Mouse (Mus musculus) T-helper 17 cell (primary cell): ENCODE measurements around the gene Grip2.

ENCODE experiments used
- in situ Hi-C, 2 experiments: fragments of 300-600 bp; cut with MboI, MseI; formaldehyde crosslinking; loops; 1 replicate in 1 of 2; 2 replicates in 1 of 2; pipeline ENCODE4 v1.15.1; 2025; ENCODE audit warnings: high pct_unique_total_duplicates in 2 of 2

The Grip2 gene

GRCm38 (mm10) chr6:91827016-91827570 lies at the start of gene Grip2:
TSS of gene Grip2 (minus strand) at chr6:91827250.
- in situ Hi-C loops, result no loop called here

DNA sequence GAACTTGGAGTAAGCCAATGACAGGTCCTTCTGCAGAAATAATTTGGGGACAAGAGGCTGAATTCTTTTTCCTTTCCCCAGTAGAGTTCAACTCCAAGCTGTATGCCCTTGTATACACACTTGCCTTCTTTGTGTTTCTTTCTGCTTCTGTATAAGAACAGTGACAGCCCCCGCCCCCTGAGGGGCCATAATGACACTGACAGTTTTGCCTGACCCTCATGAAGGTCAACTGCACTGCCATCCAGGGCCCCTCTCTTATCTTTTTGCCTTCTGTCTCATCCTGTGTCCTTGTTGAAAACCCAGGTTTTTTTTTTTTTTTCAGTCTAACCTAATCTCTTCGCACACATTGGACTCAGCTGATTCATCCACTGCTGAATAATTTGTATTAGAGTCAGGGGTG lies 45.7 kb upstream of the Grip2 start:
- in situ Hi-C loops, result no loop called here

GRCm38 (mm10) chr6:91868091-91868490 lies 41.0 kb upstream of the Grip2 start:
- in situ Hi-C loops, result loop anchor here in 1 of 2 experiments (5.0 kb wide), 1 partner anchor 91 kb away; no protein-coding TSS in a partner anchor

DNA sequence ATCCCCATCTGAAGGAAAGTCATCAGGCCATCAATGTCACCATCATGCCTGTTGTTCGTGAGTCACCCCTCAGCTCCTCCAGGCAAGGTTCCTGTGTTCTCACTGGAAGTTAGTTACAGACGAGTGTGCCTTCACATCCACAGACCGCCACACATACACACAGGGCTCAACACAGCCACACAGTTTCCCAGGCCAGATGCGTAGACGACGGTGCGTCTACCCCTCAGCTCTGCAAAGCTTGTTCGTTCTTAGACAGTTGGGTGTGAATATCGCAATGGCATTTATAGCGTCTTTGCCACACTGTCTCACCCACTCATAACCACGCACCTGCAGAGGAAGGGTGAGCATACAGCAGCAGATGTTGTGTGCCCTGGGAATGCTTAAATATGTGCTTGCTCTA lies 38.6 kb upstream of the Grip2 start:
- in situ Hi-C loops, result loop anchor here in 1 of 2 experiments (5.0 kb wide), 1 partner anchor 88 kb away; no protein-coding TSS in a partner anchor

- in situ Hi-C loops, result no loop called here
These were observed 37.5 kb upstream of the Grip2 start for GRCm38 (mm10) chr6:91864595-91864994.

- in situ Hi-C loops, result no loop called here
These were observed 35.8 kb upstream of the Grip2 start for GRCm38 (mm10) chr6:91862848-91863247.

GRCm38 (mm10) chr6:91858339-91858738 lies 31.3 kb upstream of the Grip2 start:
- in situ Hi-C loops, result no loop called here

GRCm38 (mm10) chr6:91852550-91852949 lies 25.5 kb upstream of the Grip2 start:
- in situ Hi-C loops, result no loop called here

- in situ Hi-C loops, result no loop called here
These were observed 16.6 kb upstream of the Grip2 start for GRCm38 (mm10) chr6:91843628-91844153.

- in situ Hi-C loops, result no loop called here
These were observed 16.0 kb upstream of the Grip2 start for GRCm38 (mm10) chr6:91842897-91843627.

DNA sequence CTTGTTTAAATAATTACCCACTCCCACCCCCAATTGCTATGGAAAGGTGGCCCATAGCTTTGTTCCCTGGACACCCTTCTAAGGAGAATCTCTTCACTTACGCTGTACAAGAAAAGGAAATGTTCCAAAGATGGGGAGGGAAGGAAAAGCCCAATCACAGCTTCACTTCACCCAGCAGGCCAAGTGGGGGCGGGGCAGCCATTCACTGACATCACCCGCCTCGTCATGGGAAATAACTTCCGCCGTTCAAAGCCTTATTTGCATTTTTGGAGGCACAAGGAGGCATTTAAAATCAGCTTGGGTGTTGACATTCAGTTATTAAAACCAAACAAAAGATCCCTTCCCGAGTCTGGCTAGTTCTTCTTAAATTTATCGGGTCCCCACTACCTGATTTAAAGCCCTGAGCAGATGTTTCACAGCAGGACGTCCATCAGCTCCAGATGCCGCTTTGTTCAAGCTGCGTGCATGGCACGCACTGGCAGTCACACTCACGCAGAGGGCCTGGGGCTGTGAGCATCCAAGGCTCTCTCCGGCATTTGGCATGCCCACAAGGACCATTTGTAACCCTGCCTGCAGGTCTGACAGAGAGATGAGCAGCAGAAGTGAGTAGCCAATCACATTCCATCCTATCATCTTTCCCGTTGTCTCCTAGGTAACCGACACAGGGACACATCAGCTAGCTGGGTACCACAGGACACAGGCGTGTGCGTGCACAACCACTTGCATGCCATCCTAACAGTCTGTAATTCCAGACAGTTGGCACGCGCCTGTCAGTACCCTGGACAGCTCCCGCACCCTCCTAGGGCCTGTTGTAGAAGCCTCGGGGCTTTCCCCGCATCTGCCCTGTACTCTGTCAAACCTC lies 12.2 kb upstream of the Grip2 start:
- in situ Hi-C loops, result loop anchor here in 1 of 2 experiments (10.0 kb wide), 1 partner anchor 996 kb away; no protein-coding TSS in a partner anchor

DNA sequence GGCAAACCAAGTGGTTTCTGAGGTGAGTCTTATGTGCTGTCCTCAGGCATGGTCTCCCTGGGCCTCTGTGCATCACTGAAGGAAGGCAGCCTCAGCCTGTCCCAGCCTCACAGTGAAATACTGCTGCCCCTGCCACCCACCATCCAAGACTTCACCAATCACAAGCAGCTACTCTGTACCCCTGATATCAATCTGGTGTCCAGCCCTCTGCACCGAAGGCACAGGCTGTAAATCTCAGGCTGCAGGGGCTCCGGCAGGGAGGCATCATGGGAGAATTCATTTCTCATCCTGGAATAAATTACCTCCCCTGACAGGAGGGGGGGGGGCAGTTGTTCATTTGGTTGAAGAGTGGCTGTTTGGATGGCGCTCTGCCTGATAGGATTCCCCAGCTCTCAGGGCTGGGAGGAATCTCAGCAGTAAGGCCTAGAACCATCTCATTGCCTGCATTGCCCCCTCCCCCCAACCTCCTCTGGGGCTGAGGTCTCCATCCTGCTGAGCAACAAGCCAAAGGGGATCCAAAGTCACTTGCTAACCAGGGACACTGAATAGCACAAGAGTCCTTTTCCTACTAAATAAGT lies 5.9 kb upstream of the Grip2 start:
- in situ Hi-C loops, result loop anchor here in 1 of 2 experiments (10.0 kb wide), 1 partner anchor 1002 kb away; no protein-coding TSS in a partner anchor

DNA sequence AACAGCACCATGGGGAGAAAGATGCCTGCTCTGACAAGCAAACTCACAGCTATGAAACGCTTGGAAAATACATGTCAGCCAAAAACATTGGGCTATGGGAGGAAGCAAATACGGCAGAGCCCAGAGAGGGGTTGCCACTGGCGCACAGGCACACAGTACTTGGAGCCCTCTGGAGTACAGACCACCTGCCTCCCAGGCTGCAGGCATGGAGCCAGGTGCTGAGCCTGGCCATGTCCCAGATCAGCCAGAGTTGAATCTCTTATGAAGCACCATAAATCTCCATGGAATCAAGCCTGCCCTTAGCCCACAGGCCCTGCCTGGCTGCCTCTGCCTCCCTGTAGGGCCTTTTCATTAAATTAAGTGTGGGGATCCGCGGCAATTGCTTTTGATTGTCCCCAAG lies 876 bp upstream of the Grip2 start:
- in situ Hi-C loops, result no loop called here

DNA sequence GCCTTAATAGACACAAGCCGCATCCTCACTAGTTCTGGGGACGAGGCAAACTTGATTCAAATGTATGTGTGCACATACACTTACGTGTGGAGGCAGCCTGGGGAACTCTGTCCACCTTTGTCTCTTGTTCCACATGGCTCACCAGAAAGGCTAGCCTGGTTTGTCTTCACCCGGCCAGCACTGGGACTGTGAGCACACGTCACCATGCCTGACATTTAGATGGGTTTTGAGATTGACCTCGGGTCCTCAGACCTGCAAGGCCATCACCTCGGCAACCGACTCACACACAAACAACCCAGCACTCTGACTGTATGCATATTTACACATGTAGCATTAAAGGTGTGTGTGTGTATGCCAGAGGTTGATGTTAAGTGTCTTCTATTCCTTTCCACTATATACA lies 8.8 kb downstream of the Grip2 start:
- in situ Hi-C loops, result no loop called here

DNA sequence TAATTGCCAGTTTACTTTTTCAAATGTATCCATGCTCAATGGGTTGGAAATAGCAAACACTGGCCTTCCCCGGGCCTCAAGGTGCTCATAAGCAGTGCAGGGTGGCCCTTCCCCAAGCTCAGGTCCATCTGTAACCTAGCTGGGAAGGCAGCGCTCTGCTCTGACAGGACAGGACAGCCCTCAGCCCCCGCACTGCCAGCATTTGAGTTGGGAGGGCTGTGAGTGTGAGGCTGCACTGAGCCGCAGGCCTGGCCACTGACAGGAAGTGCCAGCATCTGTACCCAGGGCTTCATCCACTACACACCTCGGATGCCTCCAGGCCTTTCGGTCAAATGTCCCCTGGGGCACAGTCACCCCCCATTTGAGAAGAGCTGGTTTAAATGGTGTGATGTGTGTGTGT lies 11.1 kb downstream of the Grip2 start:
- in situ Hi-C loops, result no loop called here

- in situ Hi-C loops, result no loop called here
These were observed 13.4 kb downstream of the Grip2 start for GRCm38 (mm10) chr6:91813611-91814010.

DNA sequence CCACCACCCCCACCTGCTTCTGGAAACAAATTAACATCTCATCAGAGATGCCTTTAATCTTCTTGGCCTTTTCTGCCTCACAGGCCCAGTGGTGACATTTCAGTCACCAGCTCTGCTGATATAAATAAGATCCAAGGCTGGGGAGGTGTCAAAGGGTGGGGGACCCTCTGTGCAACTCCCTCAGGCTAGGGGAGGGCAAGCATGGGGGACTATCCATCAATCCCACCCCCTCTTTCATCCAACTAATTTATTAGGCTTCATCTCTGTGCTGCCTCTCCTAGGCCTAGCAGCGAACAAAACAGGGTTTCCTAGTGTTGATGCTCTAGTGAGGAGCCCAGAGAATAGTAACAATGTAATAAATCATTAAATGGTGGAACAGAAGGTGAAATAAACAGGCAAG lies 17.0 kb downstream of the Grip2 start:
- in situ Hi-C loops, result no loop called here

DNA sequence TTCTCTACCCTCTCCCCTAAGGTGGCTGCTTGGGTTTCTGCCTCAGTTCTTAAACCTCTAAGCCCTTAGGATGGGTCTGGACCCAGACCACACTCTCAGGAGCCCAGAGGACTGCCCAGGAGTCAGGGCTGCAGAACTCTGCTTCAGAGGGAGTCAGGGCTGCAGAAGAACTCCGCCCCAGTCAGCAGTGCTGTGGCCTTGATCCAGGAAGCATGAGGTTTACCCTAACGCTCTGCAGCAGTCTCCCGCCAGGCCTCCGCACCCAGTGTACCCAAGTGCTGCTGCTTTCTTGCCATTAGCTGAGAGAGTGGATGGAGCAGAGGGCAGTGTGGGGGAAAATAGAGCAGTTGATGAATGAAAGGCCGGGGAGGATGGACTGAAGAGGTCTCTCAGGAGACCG lies 19.0 kb downstream of the Grip2 start:
- in situ Hi-C loops, result no loop called here

GRCm38 (mm10) chr6:91807169-91807568 lies 19.9 kb downstream of the Grip2 start:
- in situ Hi-C loops, result no loop called here

DNA sequence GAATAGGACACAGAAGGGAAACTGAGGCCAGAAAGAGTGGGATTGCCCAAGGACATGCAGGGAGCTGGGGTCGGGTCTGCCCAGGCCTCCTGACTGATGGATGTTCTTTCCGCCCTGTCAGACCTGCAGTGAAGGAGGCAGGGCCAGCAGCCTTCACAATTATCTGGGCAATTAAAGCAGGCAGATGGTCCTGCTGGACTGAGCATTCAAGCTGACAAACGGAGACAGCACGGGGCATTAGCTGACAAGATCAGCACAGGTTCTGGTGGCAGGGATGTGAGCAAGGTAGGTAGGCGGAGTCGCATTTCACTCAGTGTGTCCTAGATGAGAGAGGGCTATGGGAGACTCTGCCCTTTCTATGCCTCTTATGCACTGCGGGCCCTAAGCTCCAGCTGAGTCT lies 22.9 kb downstream of the Grip2 start:
- in situ Hi-C loops, result no loop called here

GRCm38 (mm10) chr6:91798496-91798895 lies 28.6 kb downstream of the Grip2 start:
- in situ Hi-C loops, result no loop called here

DNA sequence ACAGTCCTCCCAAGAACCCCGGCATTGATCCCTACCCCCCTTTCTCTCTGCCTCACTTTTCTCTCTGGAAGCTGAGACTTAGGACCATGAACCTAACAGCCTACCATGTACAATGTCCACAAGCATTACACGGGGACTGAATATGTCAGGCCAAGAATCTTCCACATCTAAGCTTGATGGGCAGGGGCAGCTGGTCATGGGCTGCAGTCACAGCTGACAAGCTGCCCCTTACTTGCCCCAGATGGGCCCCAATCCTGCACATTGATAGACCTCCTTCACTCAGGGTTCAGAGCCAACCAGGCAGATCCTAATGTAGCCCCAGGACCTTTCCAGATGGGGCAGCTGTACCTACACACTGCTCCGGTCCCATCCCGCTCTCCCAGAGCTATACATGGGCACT lies 30.3 kb downstream of the Grip2 start:
- in situ Hi-C loops, result no loop called here
